Mouse (Mus musculus) thymus, adult 2 months (tissue): ENCODE data around the gene Cdh5.

ENCODE experiments used
- CTCF ChIP-seq: fragments of 200-500 bp; IDR thresholded peaks from 2 replicates; pipeline ENCODE4 v1.5.1; 2012; ENCODE audit warnings: mild to moderate bottlenecking, control low read depth, low read length, moderate library complexity, borderline replicate concordance; ENCODE audit not compliant: control insufficient read depth, poor library complexity, insufficient read depth; ENCODE audit errors: extremely low read depth
- POLR2A ChIP-seq: fragments of 200-500 bp; IDR thresholded peaks from 2 replicates; pipeline ENCODE4 v1.6.1; 2012; ENCODE audit warnings: mild to moderate bottlenecking, low read length, control low read depth, moderate library complexity; ENCODE audit not compliant: control insufficient read depth, poor library complexity, insufficient read depth; ENCODE audit errors: extremely low read depth

DNA sequence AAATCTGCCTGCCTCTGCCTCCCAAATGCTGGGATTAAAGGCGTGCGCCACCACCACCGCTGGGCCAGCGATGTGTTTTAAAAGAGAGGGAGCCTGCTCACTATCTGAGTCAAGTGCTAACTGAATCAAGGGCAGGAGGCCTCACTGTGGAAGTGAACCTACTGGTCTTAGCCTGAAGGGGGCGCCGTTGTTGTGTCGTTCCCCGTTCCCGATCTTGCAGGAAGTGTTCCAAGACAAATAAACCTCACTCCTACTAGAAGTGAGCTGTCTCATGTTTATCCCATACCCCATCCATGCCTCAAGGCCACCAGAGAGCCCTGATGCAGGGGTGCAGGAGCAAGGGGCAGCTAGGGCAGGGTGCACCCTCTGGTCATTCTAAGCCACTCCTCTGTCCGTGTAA, 16.1 kb upstream of the Cdh5 start:
- no peak for TF ChIP-seq POLR2A
- TF ChIP-seq CTCF = no peak
